Mouse (Mus musculus): ENCODE data around the gene Tbca.

Gene Tbca

GRCm38 (mm10) chr13:94849351-94849750, 60.6 kb downstream of the Tbca start:
- no peak for DNase-seq (ENCODE audit: low spot score)

- DNase-seq (ENCODE audit: low spot score): no peak
Measured at GRCm38 (mm10) chr13:94858016-94858575, 69.4 kb downstream of the Tbca start.

GRCm38 (mm10) chr13:94859256-94859655, 70.5 kb downstream of the Tbca start:
- no peak for DNase-seq (ENCODE audit: low spot score)

- no peak for DNase-seq (ENCODE audit: low spot score)
Measured at GRCm38 (mm10) chr13:94862491-94863230, 74.0 kb downstream of the Tbca start.

GRCm38 (mm10) chr13:94866906-94867305, 78.2 kb downstream of the Tbca start:
- DNase-seq (ENCODE audit: low spot score): no peak

- no peak for DNase-seq (ENCODE audit: low spot score)
Measured at GRCm38 (mm10) chr13:94867772-94868171, 79.1 kb downstream of the Tbca start.

- peak; percentile 63 for DNase-seq (ENCODE audit: low spot score)
Measured at GRCm38 (mm10) chr13:94868478-94868950, 79.8 kb downstream of the Tbca start.

GRCm38 (mm10) chr13:94869541-94869940, 80.8 kb downstream of the Tbca start:
- no peak for DNase-seq (ENCODE audit: low spot score)

GRCm38 (mm10) chr13:94870071-94870460, 81.4 kb downstream of the Tbca start:
- DNase-seq (ENCODE audit: low spot score): no peak

- DNase-seq (ENCODE audit: low spot score): no peak
Measured at GRCm38 (mm10) chr13:94870461-94871186, 81.9 kb downstream of the Tbca start.

- no peak for DNase-seq (ENCODE audit: low spot score)
Measured at GRCm38 (mm10) chr13:94871806-94872320, 83.2 kb downstream of the Tbca start.

GRCm38 (mm10) chr13:94872439-94872838, 83.7 kb downstream of the Tbca start:
- DNase-seq (ENCODE audit: low spot score): no peak

GRCm38 (mm10) chr13:94873111-94874038, 84.7 kb downstream of the Tbca start:
- DNase-seq (ENCODE audit: low spot score): no peak

- DNase-seq (ENCODE audit: low spot score): no peak
Measured at GRCm38 (mm10) chr13:94874039-94874425, 85.3 kb downstream of the Tbca start.

GRCm38 (mm10) chr13:94874656-94875395, 86.1 kb downstream of the Tbca start:
- no peak for DNase-seq (ENCODE audit: low spot score)

- no peak for DNase-seq (ENCODE audit: low spot score)
Measured at GRCm38 (mm10) chr13:94875396-94875880, 86.7 kb downstream of the Tbca start, which contains the start of gene Otp. Gene Otp (plus strand): TSS chr13:94875602.

GRCm38 (mm10) chr13:94876286-94877210, 87.8 kb downstream of the Tbca start:
- DNase-seq (ENCODE audit: low spot score): no peak

GRCm38 (mm10) chr13:94877211-94877590, 88.5 kb downstream of the Tbca start:
- no peak for DNase-seq (ENCODE audit: low spot score)

GRCm38 (mm10) chr13:94877991-94878745, 89.5 kb downstream of the Tbca start:
- no peak for DNase-seq (ENCODE audit: low spot score)

Data from yolk sac, embryonic 10.5 days (tissue).